Mouse (Mus musculus): ENCODE measurements at regions not wholly inside any gene's neighbourhood (a gene's known extent, or its start where the extent isn't known, plus 50 kb on each side); places are given as distances from the start of the nearest gene placed in this dataset.

- Histone ChIP-seq H3K4me3 (ENCODE audit: low read length) (no peak overlapping the region), H3K9ac (replicated peaks; ENCODE audit: low read length) (no peak overlapping the region), H3K27ac (ENCODE audit: low read length) (no peak overlapping the region), H3K36me3 (ENCODE audit: insufficient read depth, low read length) (no peaks in the 10 kb centered on the region), H3K27me3 (ENCODE audit: insufficient read depth, low read length) (no peaks in the 10 kb centered on the region), H3K4me2 (replicated peaks; ENCODE audit: low read depth, low read length) (no peak overlapping the region), H3K4me1 (ENCODE audit: insufficient read depth, low read length) (0 out of 2 replicates have a peak, but pooled peaks cover 3% of the 10 kb centered on the region), H3K9me3 (ENCODE audit: low read length) (no peaks in the 10 kb centered on the region)
- WGBS, result 34% methylated on average over 4 of the region's 4 CpGs
- no peak for ATAC-seq (ENCODE audit: low FRiP score, low TSS enrichment)
Observed at GRCm38 (mm10) chr3:40453552-40453951, 77.5 kb upstream of the Intu start.

- Histone ChIP-seq H3K27ac (ENCODE audit: low read length) (no peak overlapping the region), H3K4me3 (ENCODE audit: low read length) (no peak overlapping the region), H3K9me3 (ENCODE audit: low read length) (no peaks in the 10 kb centered on the region), H3K36me3 (ENCODE audit: insufficient read depth, low read length) (no peaks in the 10 kb centered on the region), H3K4me2 (replicated peaks; ENCODE audit: low read depth, low read length) (no peak overlapping the region), H3K4me1 (ENCODE audit: insufficient read depth, low read length) (0 out of 2 replicates have a peak, but pooled peaks cover 3% of the 10 kb centered on the region), H3K9ac (replicated peaks; ENCODE audit: low read length) (no peak overlapping the region), H3K27me3 (ENCODE audit: insufficient read depth, low read length) (no peaks in the 10 kb centered on the region)
- 80% methylated on average over 2 of the region's 2 CpGs for WGBS
- ATAC-seq (ENCODE audit: low FRiP score, low TSS enrichment), result no peak
Observed at GRCm38 (mm10) chr3:40456070-40456469, 75.0 kb upstream of the Intu start.

GRCm38 (mm10) chr3:40458490-40458889 is 72.6 kb upstream of the Intu start:
- Histone ChIP-seq H3K36me3 (ENCODE audit: insufficient read depth, low read length) (no peaks in the 10 kb centered on the region), H3K4me1 (ENCODE audit: insufficient read depth, low read length) (0 out of 2 replicates have a peak, but pooled peaks cover 4% of the 10 kb centered on the region), H3K9me3 (ENCODE audit: low read length) (no peaks in the 10 kb centered on the region), H3K9ac (replicated peaks; ENCODE audit: low read length) (no peak overlapping the region), H3K4me3 (ENCODE audit: low read length) (no peak overlapping the region), H3K4me2 (replicated peaks; ENCODE audit: low read depth, low read length) (no peak overlapping the region), H3K27ac (ENCODE audit: low read length) (no peak overlapping the region), H3K27me3 (ENCODE audit: insufficient read depth, low read length) (no peaks in the 10 kb centered on the region)
- ATAC-seq (ENCODE audit: low FRiP score, low TSS enrichment), result 0 out of 2 replicates have a peak, but pooled peaks have one; percentile 27
- 32% methylated on average over 5 of the region's 5 CpGs for WGBS

DNA sequence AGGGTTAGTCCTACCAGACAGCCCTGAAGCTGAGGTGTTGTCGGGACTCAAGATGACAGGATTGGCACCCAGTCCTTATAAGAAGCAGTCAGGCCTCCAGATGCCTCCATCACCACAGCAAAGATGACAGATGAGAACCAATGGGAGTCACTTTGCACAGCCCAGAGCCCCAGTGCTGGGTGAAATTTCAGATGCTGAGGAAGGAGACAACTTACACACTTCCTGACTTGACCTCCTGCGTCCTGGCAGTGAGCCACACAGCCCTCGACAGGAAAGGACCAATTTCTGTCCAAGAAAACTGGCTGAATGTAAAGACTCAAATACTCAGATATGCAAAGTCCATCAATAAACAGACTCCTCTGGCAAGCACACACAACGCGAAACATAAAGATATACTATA is 67.6 kb upstream of the Intu start:
- Histone ChIP-seq H3K27ac (ENCODE audit: low read length) (no peak overlapping the region), H3K9ac (replicated peaks; ENCODE audit: low read length) (no peak overlapping the region), H3K4me2 (replicated peaks; ENCODE audit: low read depth, low read length) (no peak overlapping the region), H3K27me3 (ENCODE audit: insufficient read depth, low read length) (no peaks in the 10 kb centered on the region), H3K9me3 (ENCODE audit: low read length) (0 out of 2 replicates have a peak, but pooled peaks cover 4% of the 10 kb centered on the region), H3K36me3 (ENCODE audit: insufficient read depth, low read length) (no peaks in the 10 kb centered on the region), H3K4me1 (ENCODE audit: insufficient read depth, low read length) (0 out of 2 replicates have a peak, but pooled peaks cover 3% of the 10 kb centered on the region), H3K4me3 (ENCODE audit: low read length) (no peak overlapping the region)
- ATAC-seq (ENCODE audit: low FRiP score, low TSS enrichment), result no peak
- 57% methylated on average over 5 of the region's 5 CpGs for whole genome bisulfite sequencing

DNA sequence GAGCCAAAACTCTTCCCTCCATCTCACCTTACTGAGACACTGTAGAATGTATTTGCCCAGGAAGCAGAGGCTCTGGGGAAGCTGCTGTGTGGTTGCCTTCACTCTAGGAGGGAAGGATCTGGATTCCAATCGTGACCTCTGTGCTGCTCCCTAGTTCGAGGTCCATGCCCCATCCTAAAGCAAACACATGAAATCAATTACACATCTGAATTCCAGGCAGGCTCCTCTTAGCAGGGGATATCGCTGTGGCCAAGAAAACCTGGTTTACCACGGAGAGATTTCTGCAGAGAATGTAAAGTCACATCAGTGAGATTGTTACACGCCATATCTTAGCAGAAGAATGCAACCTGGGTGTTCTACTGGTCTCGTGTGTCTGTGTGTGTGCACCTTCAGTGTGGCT is 61.0 kb upstream of the Intu start:
- Histone ChIP-seq H3K27ac (ENCODE audit: low read length) (no peak overlapping the region), H3K9ac (replicated peaks; ENCODE audit: low read length) (no peak overlapping the region), H3K4me2 (replicated peaks; ENCODE audit: low read depth, low read length) (no peak overlapping the region), H3K36me3 (ENCODE audit: insufficient read depth, low read length) (no peaks in the 10 kb centered on the region), H3K27me3 (ENCODE audit: insufficient read depth, low read length) (no peaks in the 10 kb centered on the region), H3K4me1 (ENCODE audit: insufficient read depth, low read length) (no peaks in the 10 kb centered on the region), H3K9me3 (ENCODE audit: low read length) (0 out of 2 replicates have a peak, but pooled peaks cover 4% of the 10 kb centered on the region), H3K4me3 (ENCODE audit: low read length) (no peak overlapping the region)
- no peak for ATAC-seq (ENCODE audit: low FRiP score, low TSS enrichment)
- whole genome bisulfite sequencing, result 62% methylated on average over 6 of the region's 6 CpGs

GRCm38 (mm10) chr3:40472766-40473165 is 58.3 kb upstream of the Intu start:
- WGBS, result 88% methylated on average over 6 of the region's 6 CpGs
- no peak for ATAC-seq (ENCODE audit: low FRiP score, low TSS enrichment)
- H3K36me3 ChIP-seq (ENCODE audit: insufficient read depth, low read length), result no peaks in the 10 kb centered on the region

DNA sequence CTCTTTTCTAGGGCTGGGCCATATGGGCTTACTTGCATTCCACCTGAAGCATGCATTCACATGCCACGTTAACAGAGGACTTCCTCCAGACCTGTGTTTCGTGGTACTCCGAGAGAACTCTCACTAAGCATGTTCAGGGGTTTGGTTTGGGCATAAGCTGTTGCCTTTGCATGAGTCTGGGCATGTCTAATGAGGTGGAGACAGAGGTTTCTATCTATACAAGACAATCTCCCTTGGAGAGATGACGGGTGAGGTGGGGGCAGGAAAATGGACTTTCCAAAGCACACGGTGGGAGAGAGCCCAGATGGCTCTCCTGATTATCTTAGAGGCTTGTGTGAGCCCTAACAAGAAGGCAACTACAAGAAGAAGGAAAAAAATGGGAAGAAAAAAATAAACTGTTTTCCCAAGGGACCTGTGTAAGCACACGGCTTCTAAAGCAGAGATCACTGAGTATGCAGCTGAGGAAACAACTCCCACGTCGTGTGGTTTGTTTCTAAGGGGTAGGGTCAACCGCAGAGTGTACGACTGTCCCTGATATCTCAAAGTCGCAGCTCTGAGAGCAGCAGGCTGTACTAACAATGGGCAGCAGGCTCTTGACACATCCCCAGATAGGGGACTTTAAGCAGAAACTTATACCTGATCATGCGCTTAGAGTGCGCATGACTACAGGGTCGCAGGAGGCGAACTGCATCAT is 50.7 kb upstream of the Intu start:
- H3K27me3 ChIP-seq (ENCODE audit: insufficient read depth, low read length), result no peaks in the 10 kb centered on the region
- no peak overlapping the region for H3K4me3 ChIP-seq (ENCODE audit: low read length)
- no peaks in the 10 kb centered on the region for H3K9me3 ChIP-seq (ENCODE audit: low read length)
- ATAC-seq (ENCODE audit: low FRiP score, low TSS enrichment), result peak; percentile 35; the same call in 1 of the 2 replicates
- H3K36me3 ChIP-seq (ENCODE audit: insufficient read depth, low read length), result no peaks in the 10 kb centered on the region
- WGBS, result 62% methylated on average over 15 of the region's 15 CpGs
- no peak overlapping the region for H3K4me2 ChIP-seq (replicated peaks; ENCODE audit: low read depth, low read length)
- H3K9ac ChIP-seq (replicated peaks; ENCODE audit: low read length), result no peak overlapping the region
- 0 out of 2 replicates have a peak, but pooled peaks cover 6% of the 10 kb centered on the region for H3K4me1 ChIP-seq (ENCODE audit: insufficient read depth, low read length)
- no peak overlapping the region for H3K27ac ChIP-seq (ENCODE audit: low read length)

More at GRCm38 (mm10) chr3:40472766-40473165, 58.3 kb upstream of the Intu start:
- H3K4me3 ChIP-seq (ENCODE audit: low read length), result no peak overlapping the region
- H3K4me2 ChIP-seq (replicated peaks; ENCODE audit: low read depth, low read length), result no peak overlapping the region
- H3K9ac ChIP-seq (replicated peaks; ENCODE audit: low read length), result no peak overlapping the region
- H3K9me3 ChIP-seq (ENCODE audit: low read length), result 0 out of 2 replicates have a peak, but pooled peaks cover 4% of the 10 kb centered on the region
- H3K27ac ChIP-seq (ENCODE audit: low read length), result no peak overlapping the region
- H3K27me3 ChIP-seq (ENCODE audit: insufficient read depth, low read length), result no peaks in the 10 kb centered on the region
- no peaks in the 10 kb centered on the region for H3K4me1 ChIP-seq (ENCODE audit: insufficient read depth, low read length)
